Mouse (Mus musculus): Measurements from ENCODE around the gene Dvl2. TPM values are rescaled to one million over a fixed set of nuclear protein-coding genes. Genes with fewer than 3 reads are reported as not detected.

The Dvl2 gene
- polyA plus RNA-seq, 1 experiment from 2014 or later = 47.3 TPM

DNA sequence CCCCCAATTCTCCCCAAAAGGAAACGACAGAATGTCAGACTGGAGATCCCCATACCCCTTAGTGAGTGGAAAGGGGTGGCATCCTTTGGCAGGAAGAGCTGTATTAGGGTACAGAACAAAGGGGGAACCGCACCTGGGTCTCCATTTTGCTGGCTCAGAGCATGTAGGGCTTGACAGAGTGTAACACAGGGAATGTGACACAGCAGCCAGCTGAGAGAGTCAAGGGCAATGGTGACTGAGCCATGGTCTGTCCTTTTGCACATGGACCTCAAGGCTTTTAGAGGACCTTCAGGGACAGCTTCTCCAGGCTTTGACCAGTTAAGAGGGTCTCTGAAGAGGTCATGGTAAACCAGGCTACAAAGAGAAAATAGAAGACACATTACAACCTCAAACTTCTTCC lies 25.5 kb upstream of the Dvl2 start:
- ATAC-seq (ENCODE audit: insufficient number of reproducible peaks, low FRiP score, low TSS enrichment, low read depth) = no peak
- whole genome bisulfite sequencing = 95% methylated on average over 2 of the region's 2 CpGs

GRCm38 (mm10) chr11:69976271-69976670 lies 24.1 kb upstream of the Dvl2 start:
- WGBS = 90% methylated on average over 4 of the region's 4 CpGs

More for the DNA sequence above, 25.5 kb upstream of the Dvl2 start:
- Histone ChIP-seq H3K36me3 (ENCODE audit: control insufficient read depth, insufficient read depth, low read length) (peaks cover 9% of the 10 kb centered on the region; the same call in 1 of the 2 replicates), H3K9me3 (ENCODE audit: control insufficient read depth, low read length) (no peaks in the 10 kb centered on the region), H3K4me3 (ENCODE audit: low read depth, low read length) (no peak overlapping the region), H3K9ac (ENCODE audit: low read length) (no peak overlapping the region), H3K27ac (replicated peaks; ENCODE audit: low read depth, low read length) (no peak overlapping the region), H3K27me3 (ENCODE audit: control insufficient read depth, insufficient read depth, low read length) (no peaks in the 10 kb centered on the region), H3K4me1 (ENCODE audit: control insufficient read depth, insufficient read depth, low read length) (no peaks in the 10 kb centered on the region), H3K4me2 (ENCODE audit: low read depth, severe bottlenecking) (no peak overlapping the region)
- no peak for DNase-seq (ENCODE audit: low spot score)

DNA sequence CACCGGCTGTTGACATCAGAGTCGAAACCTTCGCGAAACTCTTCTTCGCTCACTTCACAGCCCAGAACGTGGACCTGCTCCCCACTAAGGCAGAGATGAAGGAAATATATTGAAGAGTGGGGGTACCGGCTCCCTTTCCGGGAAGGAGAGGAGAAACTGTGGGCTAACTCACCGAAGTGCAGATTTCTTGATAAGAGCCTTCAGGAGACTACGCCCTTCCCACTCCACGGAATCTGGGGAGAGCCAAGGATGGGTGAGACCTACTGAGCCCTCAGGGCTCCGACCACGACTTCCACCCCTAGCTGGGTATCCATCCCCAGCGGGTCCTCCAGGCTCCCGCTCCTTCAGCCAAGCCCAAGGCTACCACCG lies 20.6 kb upstream of the Dvl2 start:
- H3K27ac ChIP-seq (replicated peaks; ENCODE audit: low read depth, low read length) = peak overlapping the region; percentile 98
- peak overlapping the region; percentile 87 for H3K4me2 ChIP-seq (ENCODE audit: low read depth, severe bottlenecking)
- H3K27me3 ChIP-seq (ENCODE audit: control insufficient read depth, insufficient read depth, low read length) = no peaks in the 10 kb centered on the region
- no peaks in the 10 kb centered on the region for H3K9me3 ChIP-seq (ENCODE audit: control insufficient read depth, low read length)
- peaks cover 8% of the 10 kb centered on the region for H3K36me3 ChIP-seq (ENCODE audit: control insufficient read depth, insufficient read depth, low read length)
- WGBS = 3% methylated on average over 16 of the region's 16 CpGs
- peaks cover 13% of the 10 kb centered on the region; the same call in 1 of the 2 replicates for H3K4me1 ChIP-seq (ENCODE audit: control insufficient read depth, insufficient read depth, low read length)
- H3K4me3 ChIP-seq (ENCODE audit: low read depth, low read length) = peak overlapping the region; percentile 99
- peak overlapping the region; percentile 60 for H3K9ac ChIP-seq (ENCODE audit: low read length)
- no peak for DNase-seq (ENCODE audit: low spot score)
- no peak for ATAC-seq (ENCODE audit: insufficient number of reproducible peaks, low FRiP score, low TSS enrichment, low read depth)

More at GRCm38 (mm10) chr11:69976271-69976670, 24.1 kb upstream of the Dvl2 start:
- no peaks in the 10 kb centered on the region for H3K27me3 ChIP-seq (ENCODE audit: control insufficient read depth, insufficient read depth, low read length)
- DNase-seq (ENCODE audit: low spot score) = no peak
- peaks cover 7% of the 10 kb centered on the region; the same call in 1 of the 2 replicates for H3K36me3 ChIP-seq (ENCODE audit: control insufficient read depth, insufficient read depth, low read length)
- no peak overlapping the region for H3K4me3 ChIP-seq (ENCODE audit: low read depth, low read length)
- H3K9ac ChIP-seq (ENCODE audit: low read length) = no peak overlapping the region
- no peaks in the 10 kb centered on the region for H3K4me1 ChIP-seq (ENCODE audit: control insufficient read depth, insufficient read depth, low read length)
- H3K4me2 ChIP-seq (ENCODE audit: low read depth, severe bottlenecking) = no peak overlapping the region
- H3K27ac ChIP-seq (replicated peaks; ENCODE audit: low read depth, low read length) = no peak overlapping the region
- ATAC-seq (ENCODE audit: insufficient number of reproducible peaks, low FRiP score, low TSS enrichment, low read depth) = no peak
- H3K9me3 ChIP-seq (ENCODE audit: control insufficient read depth, low read length) = no peaks in the 10 kb centered on the region

DNA sequence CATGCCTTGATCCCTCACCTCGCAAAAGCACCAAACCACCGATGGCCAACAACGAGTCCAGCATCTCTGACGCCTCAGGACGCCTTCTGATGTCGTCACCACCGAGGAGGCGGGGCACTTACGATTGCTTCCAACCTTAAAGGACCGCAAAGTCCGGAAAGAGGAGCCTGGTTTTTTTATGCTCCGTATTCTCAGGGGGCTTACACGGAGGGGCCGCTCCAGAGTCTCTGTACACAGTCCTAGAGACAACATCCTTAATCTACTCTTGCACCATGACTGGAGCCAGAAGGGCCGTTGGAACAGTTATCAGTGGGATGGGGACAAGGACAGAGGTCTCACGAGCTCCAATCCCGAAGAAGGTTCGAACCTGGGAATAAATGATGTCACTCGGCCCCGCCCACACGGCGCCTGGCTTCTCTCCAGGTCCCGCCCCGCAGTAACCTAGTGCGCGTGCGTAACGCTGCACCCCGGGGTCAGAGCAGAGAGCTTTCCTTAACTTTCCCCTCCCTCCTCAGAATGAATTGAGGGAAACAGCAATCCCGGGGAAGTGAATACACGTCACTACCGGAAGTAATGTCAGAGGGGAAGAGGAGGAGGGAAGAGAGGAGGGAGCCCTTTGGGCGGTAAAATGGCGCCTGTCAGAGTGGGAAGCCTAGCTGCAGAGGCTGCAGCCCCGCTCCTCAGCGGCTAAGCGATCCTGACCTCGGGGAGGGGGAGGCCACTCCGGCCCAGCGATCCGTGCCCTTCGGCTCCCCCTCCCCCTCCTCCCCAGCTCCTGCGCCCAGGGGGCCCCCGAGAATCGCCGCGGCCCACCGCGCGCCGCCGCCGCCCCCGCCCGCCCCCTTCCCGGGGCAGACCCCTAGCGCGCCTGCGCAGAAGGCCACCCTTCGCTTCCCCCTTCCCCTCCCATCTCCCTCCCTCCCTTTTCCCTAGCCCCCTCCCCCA lies 19.9 kb upstream of the Dvl2 start:
- Histone ChIP-seq H3K27ac (replicated peaks; ENCODE audit: low read depth, low read length) (peak overlapping the region; percentile 98), H3K4me1 (ENCODE audit: control insufficient read depth, insufficient read depth, low read length) (peaks cover 13% of the 10 kb centered on the region; the same call in 1 of the 2 replicates), H3K36me3 (ENCODE audit: control insufficient read depth, insufficient read depth, low read length) (peaks cover 10% of the 10 kb centered on the region), H3K27me3 (ENCODE audit: control insufficient read depth, insufficient read depth, low read length) (no peaks in the 10 kb centered on the region), H3K9me3 (ENCODE audit: control insufficient read depth, low read length) (no peaks in the 10 kb centered on the region), H3K9ac (ENCODE audit: low read length) (peak overlapping the region; percentile 96), H3K4me3 (ENCODE audit: low read depth, low read length) (peak overlapping the region; percentile 99), H3K4me2 (ENCODE audit: low read depth, severe bottlenecking) (peak overlapping the region; percentile 87)
- WGBS = under 1% methylated on average over 44 of the region's 60 CpGs
- DNase-seq (ENCODE audit: low spot score) (peak; percentile 99), ATAC-seq (ENCODE audit: insufficient number of reproducible peaks, low FRiP score, low TSS enrichment, low read depth) (peak; percentile 95)

GRCm38 (mm10) chr11:69981141-69981762 lies 19.1 kb upstream of the Dvl2 start, which contains the start of gene Ctdnep1:
Gene Ctdnep1 (plus strand): TSS chr11:69981156.
- Histone ChIP-seq H3K4me1 (ENCODE audit: control insufficient read depth, insufficient read depth, low read length) (peaks cover 13% of the 10 kb centered on the region; the same call in 1 of the 2 replicates), H3K4me3 (ENCODE audit: low read depth, low read length) (peak within 1 kb of the TSS; percentile 99), H3K27ac (replicated peaks; ENCODE audit: low read depth, low read length) (peak within 1 kb of the TSS; percentile 98), H3K9ac (ENCODE audit: low read length) (peak within 1 kb of the TSS; percentile 96), H3K36me3 (ENCODE audit: control insufficient read depth, insufficient read depth, low read length) (peaks cover 13% of the 10 kb centered on the region), H3K27me3 (ENCODE audit: control insufficient read depth, insufficient read depth, low read length) (no peaks in the 10 kb centered on the region), H3K9me3 (ENCODE audit: control insufficient read depth, low read length) (no peaks in the 10 kb centered on the region), H3K4me2 (ENCODE audit: low read depth, severe bottlenecking) (peak within 1 kb of the TSS; percentile 92)
- WGBS = under 1% methylated on average over 33 of the region's 43 CpGs
- DNase-seq (ENCODE audit: low spot score) (peak; percentile 42), ATAC-seq (ENCODE audit: insufficient number of reproducible peaks, low FRiP score, low TSS enrichment, low read depth) (peak; percentile 41)

DNA sequence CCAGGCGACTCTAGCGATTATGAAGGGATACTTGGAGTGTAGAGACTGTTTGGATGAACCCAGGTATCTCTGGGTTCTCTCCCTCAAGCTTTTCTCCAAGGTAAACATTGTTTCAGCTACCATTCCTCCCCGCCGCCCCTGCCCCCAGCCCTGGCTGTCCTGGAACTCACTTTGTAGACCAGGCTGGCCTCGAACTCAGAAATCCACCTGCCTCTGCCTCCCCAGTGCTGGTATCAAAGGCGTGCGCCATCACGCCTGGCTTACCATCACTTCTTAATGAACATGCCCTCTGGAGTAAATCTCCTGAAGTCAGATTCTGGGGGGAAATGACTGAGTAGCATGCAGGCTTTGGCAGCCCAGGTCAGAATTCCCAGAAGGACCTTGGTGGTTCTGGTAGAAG lies 18.2 kb upstream of the Dvl2 start, which contains the start of gene Elp5:
TSS of gene Elp5 (minus strand) at position 293 of the 400 bp plus-strand sequence.
- peak within 1 kb of the TSS; percentile 98 for H3K27ac ChIP-seq (replicated peaks; ENCODE audit: low read depth, low read length)
- no peak for DNase-seq (ENCODE audit: low spot score)
- H3K36me3 ChIP-seq (ENCODE audit: control insufficient read depth, insufficient read depth, low read length) = peaks cover 14% of the 10 kb centered on the region
- H3K9ac ChIP-seq (ENCODE audit: low read length) = peak within 1 kb of the TSS; percentile 96
- H3K4me1 ChIP-seq (ENCODE audit: control insufficient read depth, insufficient read depth, low read length) = peaks cover 13% of the 10 kb centered on the region; the same call in 1 of the 2 replicates
- peak within 1 kb of the TSS; percentile 99 for H3K4me3 ChIP-seq (ENCODE audit: low read depth, low read length)
- peak within 1 kb of the TSS; percentile 92 for H3K4me2 ChIP-seq (ENCODE audit: low read depth, severe bottlenecking)
- 63% methylated on average over 8 of the region's 8 CpGs for WGBS
- no peaks in the 10 kb centered on the region for H3K27me3 ChIP-seq (ENCODE audit: control insufficient read depth, insufficient read depth, low read length)
- H3K9me3 ChIP-seq (ENCODE audit: control insufficient read depth, low read length) = no peaks in the 10 kb centered on the region
- ATAC-seq (ENCODE audit: insufficient number of reproducible peaks, low FRiP score, low TSS enrichment, low read depth) = no peak

GRCm38 (mm10) chr11:69982877-69983276 lies 17.5 kb upstream of the Dvl2 start:
- H3K27me3 ChIP-seq (ENCODE audit: control insufficient read depth, insufficient read depth, low read length) = no peaks in the 10 kb centered on the region
- H3K27ac ChIP-seq (replicated peaks; ENCODE audit: low read depth, low read length) = no peak overlapping the region
- H3K36me3 ChIP-seq (ENCODE audit: control insufficient read depth, insufficient read depth, low read length) = peaks cover 17% of the 10 kb centered on the region
- H3K4me3 ChIP-seq (ENCODE audit: low read depth, low read length) = peak overlapping the region; percentile 99; the same call in 1 of the 2 replicates
- ATAC-seq (ENCODE audit: insufficient number of reproducible peaks, low FRiP score, low TSS enrichment, low read depth) = no peak
- no peaks in the 10 kb centered on the region for H3K9me3 ChIP-seq (ENCODE audit: control insufficient read depth, low read length)
- peaks cover 13% of the 10 kb centered on the region; the same call in 1 of the 2 replicates for H3K4me1 ChIP-seq (ENCODE audit: control insufficient read depth, insufficient read depth, low read length)
- peak overlapping the region; percentile 92 for H3K4me2 ChIP-seq (ENCODE audit: low read depth, severe bottlenecking)
- 44% methylated on average over 5 of the region's 5 CpGs for WGBS
- no peak overlapping the region for H3K9ac ChIP-seq (ENCODE audit: low read length)
- no peak for DNase-seq (ENCODE audit: low spot score)

DNA sequence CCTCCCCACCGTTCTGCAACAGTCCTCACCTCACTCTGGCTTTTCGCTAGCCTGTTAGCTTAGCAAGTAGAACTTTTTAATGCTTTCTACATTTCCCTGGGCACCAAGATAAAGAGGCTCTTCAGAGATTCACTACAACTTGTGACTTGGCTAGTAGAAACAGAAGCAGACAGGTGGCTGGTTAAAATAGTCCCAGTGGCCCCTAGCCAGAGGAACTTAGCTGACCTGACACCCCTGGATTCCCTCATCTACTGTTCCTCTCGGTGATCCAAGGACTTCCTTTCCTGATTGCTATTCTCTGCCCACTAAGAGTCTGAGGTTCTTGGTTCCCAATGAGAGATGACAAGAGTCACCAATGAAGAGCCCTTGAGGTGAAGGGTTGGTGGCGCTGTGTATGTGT lies 17.0 kb upstream of the Dvl2 start:
- 88% methylated on average over 4 of the region's 4 CpGs for WGBS
- no peak overlapping the region for H3K9ac ChIP-seq (ENCODE audit: low read length)

More for the DNA sequence above, 17.0 kb upstream of the Dvl2 start:
- ATAC-seq (ENCODE audit: insufficient number of reproducible peaks, low FRiP score, low TSS enrichment, low read depth) (no peak), DNase-seq (ENCODE audit: low spot score) (no peak)
- no peak overlapping the region for H3K27ac ChIP-seq (replicated peaks; ENCODE audit: low read depth, low read length)
- peaks cover 21% of the 10 kb centered on the region for H3K36me3 ChIP-seq (ENCODE audit: control insufficient read depth, insufficient read depth, low read length)
- H3K4me2 ChIP-seq (ENCODE audit: low read depth, severe bottlenecking) = no peak overlapping the region
- no peaks in the 10 kb centered on the region for H3K27me3 ChIP-seq (ENCODE audit: control insufficient read depth, insufficient read depth, low read length)
- no peak overlapping the region for H3K4me3 ChIP-seq (ENCODE audit: low read depth, low read length)
- H3K9me3 ChIP-seq (ENCODE audit: control insufficient read depth, low read length) = no peaks in the 10 kb centered on the region
- H3K4me1 ChIP-seq (ENCODE audit: control insufficient read depth, insufficient read depth, low read length) = peaks cover 13% of the 10 kb centered on the region; the same call in 1 of the 2 replicates
